Mouse (Mus musculus) limb, embryonic 11.5 days (tissue): ENCODE data around the gene Tnip2. TPM values are rescaled to one million over a fixed set of nuclear protein-coding genes. Genes with fewer than 3 reads are reported as not detected.

Experiments used
- ATAC-seq: fragments of 200-750 bp; cut with Nextera tagmentation; 2 replicates; pipeline ENCODE4 v1.8.0; 2017; ENCODE audit warnings: low read depth; ENCODE audit not compliant: insufficient number of reproducible peaks, low FRiP score, low TSS enrichment
- DNase-seq: peaks from one replicate; pipeline ENCODE4 v3.0.0-alpha.2; 2015; ENCODE audit warnings: low spot score
- H3K27ac ChIP-seq: fragments of 300-500 bp; sonication (generic); replicated peaks from 2 replicates; pipeline ENCODE4 v1.5.1; 2014; ENCODE audit warnings: low read depth, mild to moderate bottlenecking, low read length
- H3K27me3 ChIP-seq: fragments of 300-500 bp; sonication (generic); 2 replicates; pipeline ENCODE4 v1.6.1; 2014; ENCODE audit warnings: mild to moderate bottlenecking, low read length, mixed read lengths; ENCODE audit not compliant: control insufficient read depth, insufficient read depth
- H3K36me3 ChIP-seq: fragments of 300-500 bp; sonication (generic); 2 replicates; pipeline ENCODE4 v1.6.1; 2014; ENCODE audit warnings: mild to moderate bottlenecking, low read length, moderate library complexity, mixed read lengths; ENCODE audit not compliant: control insufficient read depth, insufficient read depth
- H3K4me1 ChIP-seq: fragments of 300-500 bp; sonication (generic); 2 replicates; pipeline ENCODE4 v1.6.1; 2014; ENCODE audit warnings: low read length, mixed read lengths; ENCODE audit not compliant: control insufficient read depth, insufficient read depth
- H3K4me2 ChIP-seq: fragments of 300-500 bp; sonication (generic); 2 replicates; pipeline ENCODE4 v1.6.1; 2014; ENCODE audit warnings: low read depth, mild to moderate bottlenecking, moderate library complexity; ENCODE audit not compliant: severe bottlenecking
- H3K4me3 ChIP-seq: fragments of 300-500 bp; sonication (generic); 2 replicates; pipeline ENCODE4 v1.5.1; 2014; ENCODE audit warnings: low read depth, low read length
- H3K9ac ChIP-seq: fragments of 300-500 bp; sonication (generic); 2 replicates; pipeline ENCODE4 v1.6.1; 2014; ENCODE audit warnings: mild to moderate bottlenecking, low read length
- H3K9me3 ChIP-seq: fragments of 300-500 bp; sonication (generic); 2 replicates; pipeline ENCODE4 v1.6.1; 2016; ENCODE audit warnings: low read length; ENCODE audit not compliant: control insufficient read depth
- WGBS: fragments of 180-500 bp; shearing (Covaris S2); extraction: QIAGEN DNeasy Blood & Tissue Kit; methylation state at CpG from one replicate; pipeline ENCODE4 v1.1.7; 2014; 5-methylcytosine and 5-hydroxymethylcytosine counted together
- polyA plus RNA-seq: library from polyadenylated mRNA; unstranded; fragments of >200 nt; fragmentation: Nextera tagmentation; extraction: Ambion mirVana; gene quantifications from 2 replicates; pipeline ENCODE4 v1.2.1, GENCODE M21; 2014

The Tnip2 gene
- polyA plus RNA-seq, 1 experiment from 2014 or later: 4.4 TPM

DNA sequence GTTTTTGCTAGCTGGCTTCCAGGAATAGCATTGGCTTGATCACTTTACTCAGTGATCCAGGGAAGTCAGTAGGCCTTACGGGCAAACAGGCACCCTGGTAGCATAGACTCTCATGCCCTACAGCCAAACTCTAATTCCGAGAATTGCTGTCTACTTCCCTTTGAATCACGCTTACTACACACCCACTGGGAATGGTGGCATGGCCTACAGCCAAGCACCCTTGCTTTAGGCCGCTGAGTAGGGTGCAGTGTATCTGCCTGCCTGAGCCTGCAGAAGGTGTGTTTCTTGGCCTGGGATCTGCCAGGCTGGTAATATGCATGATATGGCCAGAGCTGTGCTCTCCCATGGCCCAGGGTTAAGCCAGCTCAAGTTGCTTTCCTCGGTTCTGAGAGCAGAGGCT is 14.9 kb upstream of the Tnip2 start:
- DNase-seq (no peak), ATAC-seq (no peak)
- no peak overlapping the region for H3K27ac ChIP-seq
- no peaks in the 10 kb centered on the region for H3K9me3 ChIP-seq
- H3K27me3 ChIP-seq: no peaks in the 10 kb centered on the region
- H3K4me1 ChIP-seq: no peaks in the 10 kb centered on the region
- no peak overlapping the region for H3K9ac ChIP-seq
- no peaks in the 10 kb centered on the region for H3K36me3 ChIP-seq
- no peak overlapping the region for H3K4me3 ChIP-seq
- no peak overlapping the region for H3K4me2 ChIP-seq
- 87% methylated on average over 5 of the region's 5 CpGs for WGBS

DNA sequence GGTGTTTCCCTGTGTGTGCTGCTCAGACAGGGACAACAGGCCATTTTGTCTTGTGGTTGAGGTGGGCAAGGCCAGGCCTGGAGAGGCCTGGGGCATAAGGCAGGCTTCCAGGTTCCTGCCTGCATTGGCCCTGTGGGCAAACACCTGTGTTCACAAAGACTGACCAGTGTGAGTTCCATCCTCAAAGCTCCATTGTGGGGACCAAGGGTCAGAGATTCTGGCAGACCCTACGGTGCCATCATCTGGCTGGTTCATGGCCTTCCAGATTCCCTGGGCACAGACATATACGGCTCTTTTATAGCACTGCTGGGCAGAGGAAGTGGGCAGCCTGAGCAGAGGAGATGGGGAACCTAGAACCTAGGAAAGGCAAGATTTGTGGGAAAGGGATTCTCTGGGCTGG is 13.6 kb upstream of the Tnip2 start:
- no peaks in the 10 kb centered on the region for H3K4me1 ChIP-seq
- 92% methylated on average over 2 of the region's 2 CpGs for WGBS
- no peak for ATAC-seq
- no peak overlapping the region for H3K9ac ChIP-seq
- H3K9me3 ChIP-seq: no peaks in the 10 kb centered on the region
- no peak overlapping the region for H3K4me3 ChIP-seq
- DNase-seq: no peak
- no peak overlapping the region for H3K4me2 ChIP-seq
- H3K36me3 ChIP-seq: no peaks in the 10 kb centered on the region
- no peak overlapping the region for H3K27ac ChIP-seq
- H3K27me3 ChIP-seq: no peaks in the 10 kb centered on the region

DNA sequence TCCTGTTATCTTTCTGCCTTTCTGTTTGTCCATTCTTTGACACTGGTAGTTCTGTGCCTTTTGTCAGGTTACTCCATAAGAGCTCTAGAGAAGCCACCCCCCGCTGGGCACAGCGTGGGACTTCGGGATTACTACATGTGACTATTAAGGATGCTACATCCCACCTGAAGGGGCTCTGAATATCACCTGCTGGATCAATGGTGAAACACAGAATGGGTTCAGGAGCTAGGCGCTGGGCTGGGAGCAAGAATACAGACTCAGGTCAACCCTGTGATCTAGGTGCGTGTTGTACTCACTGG is 12.6 kb upstream of the Tnip2 start:
- Histone ChIP-seq H3K4me2 (peak overlapping the region; percentile 75; the same call in 1 of the 2 replicates), H3K36me3 (no peaks in the 10 kb centered on the region), H3K4me3 (no peak overlapping the region; the same call in 1 of the 2 replicates), H3K27ac (no peak overlapping the region), H3K9me3 (no peaks in the 10 kb centered on the region), H3K9ac (no peak overlapping the region), H3K27me3 (no peaks in the 10 kb centered on the region), H3K4me1 (no peaks in the 10 kb centered on the region)
- 33% methylated on average over 5 of the region's 5 CpGs for WGBS
- no peak for ATAC-seq
- DNase-seq: no peak

DNA sequence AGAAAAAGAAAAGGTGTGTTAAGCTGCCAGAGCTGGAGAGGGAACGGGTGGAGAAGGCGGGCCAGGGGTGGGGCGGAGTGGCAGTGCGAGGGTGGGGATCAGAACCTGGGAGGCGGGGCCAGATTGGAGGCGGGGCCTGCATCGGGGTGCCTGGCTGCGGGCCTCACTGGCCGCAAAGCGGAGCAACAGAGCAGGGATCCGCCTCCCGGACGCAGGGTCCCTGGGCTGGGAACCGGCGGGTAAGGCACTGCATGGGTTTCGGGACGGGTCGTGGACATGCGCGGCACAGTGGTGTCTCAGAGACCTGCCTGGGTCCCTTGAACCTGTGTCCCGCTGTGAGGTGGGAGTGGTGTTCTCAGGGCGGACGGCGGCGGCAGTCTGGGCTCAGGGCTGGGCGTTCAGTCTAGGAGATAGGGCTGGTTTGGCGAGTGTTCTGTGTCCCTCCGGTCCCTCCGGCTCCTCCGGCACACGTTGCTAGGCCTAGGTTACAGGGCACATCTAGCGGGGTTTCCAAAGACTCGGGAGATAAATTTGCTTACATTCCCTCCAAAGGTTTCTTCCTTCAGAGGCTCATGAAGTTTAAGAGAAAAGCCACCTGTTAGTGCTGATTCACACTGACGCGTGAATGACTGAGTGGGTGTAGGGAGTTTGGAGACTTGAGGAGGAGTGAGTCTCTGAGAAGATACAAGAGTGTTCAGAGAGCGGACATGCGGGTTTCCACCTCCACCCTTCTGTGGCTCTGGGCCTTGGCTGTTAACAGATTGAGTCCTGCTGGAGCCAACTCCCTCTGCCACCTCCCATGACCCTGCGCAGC is 12.1 kb upstream of the Tnip2 start, which contains the start of gene Sh3bp2:
Gene Sh3bp2, plus strand, starts transcription at position 176 of the 814 bp plus-strand sequence.
- 2% methylated on average over 38 of the region's 38 CpGs for WGBS
- H3K36me3 ChIP-seq: no peaks in the 10 kb centered on the region
- DNase-seq (peak; percentile 96), ATAC-seq (peak; percentile 88)
- H3K4me1 ChIP-seq: no peaks in the 10 kb centered on the region
- peak within 1 kb of the TSS; percentile 75 for H3K4me2 ChIP-seq
- H3K27me3 ChIP-seq: no peaks in the 10 kb centered on the region
- H3K9ac ChIP-seq: peak within 1 kb of the TSS; percentile 53
- no peaks in the 10 kb centered on the region for H3K9me3 ChIP-seq
- H3K4me3 ChIP-seq: peak within 1 kb of the TSS; percentile 43
- no peak within 1 kb of the TSS for H3K27ac ChIP-seq

DNA sequence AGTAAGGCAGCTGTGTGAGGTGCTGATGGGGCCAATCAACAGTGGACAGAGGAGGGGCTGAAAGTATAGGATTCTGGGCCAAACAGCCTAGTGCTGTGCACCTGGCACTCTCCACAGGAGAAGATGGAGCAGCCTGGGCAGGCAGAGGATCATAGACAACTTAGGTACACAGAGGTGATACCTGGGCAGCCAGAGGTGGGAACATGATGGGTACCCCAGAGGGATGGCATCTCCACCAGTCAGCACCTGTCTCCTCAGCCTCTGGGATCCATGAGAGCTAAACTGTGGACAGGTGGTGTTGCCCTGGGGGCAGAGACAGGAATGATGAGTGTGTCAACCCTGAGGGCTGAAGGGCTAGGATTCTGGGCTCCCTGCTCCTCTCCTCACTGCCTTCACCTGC is 10.7 kb upstream of the Tnip2 start:
- H3K27me3 ChIP-seq: no peaks in the 10 kb centered on the region
- H3K9me3 ChIP-seq: no peaks in the 10 kb centered on the region
- H3K4me3 ChIP-seq: no peak overlapping the region
- DNase-seq (no peak), ATAC-seq (no peak)
- no peak overlapping the region for H3K27ac ChIP-seq
- H3K36me3 ChIP-seq: no peaks in the 10 kb centered on the region
- H3K9ac ChIP-seq: no peak overlapping the region
- no peak overlapping the region for H3K4me2 ChIP-seq
- H3K4me1 ChIP-seq: no peaks in the 10 kb centered on the region

DNA sequence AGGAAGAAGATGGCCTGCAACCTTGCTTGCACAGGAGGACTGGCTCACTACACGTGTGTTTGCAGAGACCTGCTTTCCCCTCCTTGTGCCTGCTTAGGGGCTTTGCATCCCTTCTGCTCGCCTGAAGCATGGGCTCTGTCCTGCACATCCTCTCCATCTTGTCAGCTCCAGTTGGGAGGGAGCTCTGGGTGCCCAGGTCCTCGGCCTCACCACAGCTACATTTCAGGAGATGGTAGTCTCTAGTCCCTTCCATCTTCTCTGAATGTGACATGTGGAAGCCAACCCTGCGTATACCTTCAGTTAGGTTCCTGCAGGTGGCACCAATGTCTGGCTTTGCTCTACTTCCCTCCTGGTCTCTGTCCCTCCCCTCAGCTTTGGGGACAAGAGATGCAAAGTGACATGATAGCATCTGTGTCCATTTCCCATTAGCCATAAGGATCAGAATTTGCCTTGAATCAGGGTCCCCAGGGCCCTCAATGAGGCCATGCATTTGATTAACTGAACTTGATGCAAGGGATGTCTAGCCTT is 10.2 kb upstream of the Tnip2 start:
- Histone ChIP-seq H3K27ac (no peak overlapping the region), H3K4me1 (no peaks in the 10 kb centered on the region), H3K9ac (no peak overlapping the region), H3K9me3 (no peaks in the 10 kb centered on the region), H3K4me2 (no peak overlapping the region), H3K27me3 (no peaks in the 10 kb centered on the region), H3K36me3 (no peaks in the 10 kb centered on the region), H3K4me3 (no peak overlapping the region)
- DNase-seq: no peak
- no peak for ATAC-seq
- 56% methylated on average over 4 of the region's 4 CpGs for WGBS

DNA sequence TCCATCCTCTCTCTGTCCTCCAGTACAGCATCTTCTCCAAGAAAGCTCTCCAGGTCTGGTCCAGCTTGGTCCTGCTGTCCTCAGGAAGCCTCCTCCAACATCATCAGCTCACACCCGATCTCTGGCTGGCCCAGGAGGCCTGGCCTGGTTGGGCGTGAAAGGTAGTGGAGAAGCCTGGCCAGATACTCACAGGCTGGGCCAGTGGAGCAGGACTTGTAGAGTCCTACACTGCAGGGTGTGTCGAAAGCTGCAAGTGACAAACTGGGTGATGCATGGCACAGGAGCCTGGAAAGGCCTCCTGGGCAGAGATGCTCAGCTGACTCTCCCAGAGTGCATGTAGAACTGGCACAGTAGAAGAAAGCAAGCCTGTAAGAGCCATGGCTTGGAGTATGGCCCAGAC is 7.5 kb upstream of the Tnip2 start:
- no peak for DNase-seq
- H3K4me1 ChIP-seq: no peaks in the 10 kb centered on the region
- WGBS: 74% methylated on average over 3 of the region's 3 CpGs

DNA sequence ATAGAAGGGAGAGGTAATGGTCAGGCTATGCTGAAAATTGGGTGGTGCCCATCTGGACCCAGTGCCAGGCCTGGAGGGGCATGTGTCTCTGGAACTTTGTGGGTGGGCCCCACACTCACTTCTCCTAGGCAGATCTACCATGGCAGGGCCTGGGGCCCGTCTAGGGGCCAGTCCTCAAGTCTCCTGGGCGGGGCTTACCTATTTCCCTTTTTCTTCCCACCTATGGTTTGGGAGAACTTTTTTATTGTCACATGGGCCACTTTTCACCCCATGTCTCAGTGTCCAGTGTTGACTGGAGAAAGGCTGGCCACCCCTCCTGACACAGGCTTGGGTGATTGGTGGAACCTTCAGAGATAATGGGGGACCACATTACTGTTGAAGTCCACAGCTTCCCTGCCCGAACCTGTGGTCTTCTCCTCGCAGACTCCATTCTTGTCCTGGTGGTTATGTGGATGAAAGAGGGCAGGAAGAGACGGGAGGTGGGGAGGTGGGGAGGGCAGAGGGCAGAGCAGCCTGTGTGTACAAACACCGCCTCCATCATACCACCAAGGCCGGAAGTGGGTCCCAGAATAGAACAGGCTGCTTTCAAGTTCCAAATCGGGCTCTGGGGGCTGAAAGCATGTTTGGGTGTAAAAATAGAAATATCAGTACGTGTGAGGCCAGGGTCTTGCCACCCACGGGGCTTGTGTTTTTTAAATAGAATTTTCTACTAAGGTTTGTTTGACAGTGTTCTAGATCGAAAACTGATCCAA is 6.8 kb upstream of the Tnip2 start:
- no peaks in the 10 kb centered on the region for H3K36me3 ChIP-seq
- ATAC-seq: no peak
- WGBS: 84% methylated on average over 11 of the region's 11 CpGs

More for the DNA sequence above, 7.5 kb upstream of the Tnip2 start:
- no peak overlapping the region for H3K4me2 ChIP-seq
- H3K9ac ChIP-seq: no peak overlapping the region
- H3K27me3 ChIP-seq: no peaks in the 10 kb centered on the region
- H3K36me3 ChIP-seq: no peaks in the 10 kb centered on the region
- H3K27ac ChIP-seq: no peak overlapping the region
- no peaks in the 10 kb centered on the region for H3K9me3 ChIP-seq
- no peak overlapping the region for H3K4me3 ChIP-seq
- ATAC-seq: no peak

More for the DNA sequence above, 6.8 kb upstream of the Tnip2 start:
- no peak overlapping the region for H3K4me3 ChIP-seq
- no peaks in the 10 kb centered on the region for H3K9me3 ChIP-seq
- H3K27me3 ChIP-seq: no peaks in the 10 kb centered on the region
- DNase-seq: no peak
- H3K4me2 ChIP-seq: no peak overlapping the region
- no peak overlapping the region for H3K9ac ChIP-seq
- H3K4me1 ChIP-seq: no peaks in the 10 kb centered on the region
- H3K27ac ChIP-seq: no peak overlapping the region
